Mouse (Mus musculus): ENCODE data around the gene Zfp423. TPM values are rescaled to one million over a fixed set of nuclear protein-coding genes. Genes with fewer than 3 reads are reported as not detected.

The Zfp423 gene
- polyA plus RNA-seq, 1 experiment from 2014 or later, result 18.5 TPM

DNA sequence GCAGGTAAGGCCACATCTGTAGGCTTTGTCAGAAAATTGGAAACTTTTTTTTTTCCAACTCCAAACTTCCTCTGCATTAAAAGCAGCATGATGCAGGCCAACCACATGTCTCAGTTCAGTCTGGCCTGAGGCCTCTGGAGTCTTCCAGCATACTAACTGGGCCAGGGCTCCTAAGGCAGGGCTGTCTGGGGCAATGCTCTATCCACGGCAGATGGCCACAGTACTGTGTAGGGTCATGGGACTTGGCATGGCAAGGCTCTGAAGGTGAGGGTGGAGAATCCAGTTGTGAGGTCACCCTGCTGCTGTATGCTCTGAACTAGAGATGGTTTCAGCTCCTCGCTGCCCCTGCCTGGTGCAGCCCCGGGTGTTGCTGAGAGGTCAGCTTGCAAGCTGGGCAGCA, 289.2 kb downstream of the Zfp423 start:
- H3K4me2 ChIP-seq, result no peak overlapping the region
- H3K27me3 ChIP-seq (replicated peaks), result no peaks in the 10 kb centered on the region
- no peaks in the 10 kb centered on the region for H3K9me3 ChIP-seq (replicated peaks)
- no peak overlapping the region for H3K4me3 ChIP-seq (replicated peaks)
- 88% methylated on average over 3 of the region's 3 CpGs for WGBS
- H3K4me1 ChIP-seq, result peaks cover 44% of the 10 kb centered on the region
- no peak overlapping the region for H3K27ac ChIP-seq (replicated peaks)
- H3K36me3 ChIP-seq, result no peaks in the 10 kb centered on the region
- no peak for ATAC-seq (ENCODE audit: low FRiP score)
- no peak overlapping the region for H3K9ac ChIP-seq (replicated peaks)

DNA sequence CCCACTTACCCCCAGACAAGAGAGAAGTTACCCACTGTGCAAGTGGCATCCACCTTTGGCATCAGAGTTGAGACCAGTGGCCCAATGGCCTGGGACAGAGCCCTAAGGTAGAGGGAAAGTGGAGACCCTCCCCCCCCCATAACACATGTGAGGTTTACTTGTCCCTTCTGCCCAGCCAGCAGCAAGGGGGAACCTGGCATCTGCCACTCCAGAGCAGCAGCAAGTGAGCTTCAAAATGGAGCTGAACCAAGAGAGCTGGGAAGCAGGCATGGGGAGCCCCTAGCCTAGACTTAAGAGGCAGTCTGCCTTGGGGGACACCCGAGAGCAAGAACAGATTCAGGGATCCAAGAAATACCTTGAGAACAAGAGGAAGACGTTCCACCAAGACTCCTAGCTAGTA, 290.7 kb downstream of the Zfp423 start:
- H3K27ac ChIP-seq (replicated peaks), result peak overlapping the region; percentile 68; the same call in 1 of the 2 replicates
- H3K27me3 ChIP-seq (replicated peaks), result no peaks in the 10 kb centered on the region
- 77% methylated on average over 2 of the region's 2 CpGs for WGBS
- ATAC-seq (ENCODE audit: low FRiP score), result no peak
- no peak overlapping the region for H3K9ac ChIP-seq (replicated peaks)
- H3K36me3 ChIP-seq, result no peaks in the 10 kb centered on the region
- H3K4me3 ChIP-seq (replicated peaks), result no peak overlapping the region
- peaks cover 39% of the 10 kb centered on the region for H3K4me1 ChIP-seq
- no peaks in the 10 kb centered on the region for H3K9me3 ChIP-seq (replicated peaks)
- H3K4me2 ChIP-seq, result no peak overlapping the region

DNA sequence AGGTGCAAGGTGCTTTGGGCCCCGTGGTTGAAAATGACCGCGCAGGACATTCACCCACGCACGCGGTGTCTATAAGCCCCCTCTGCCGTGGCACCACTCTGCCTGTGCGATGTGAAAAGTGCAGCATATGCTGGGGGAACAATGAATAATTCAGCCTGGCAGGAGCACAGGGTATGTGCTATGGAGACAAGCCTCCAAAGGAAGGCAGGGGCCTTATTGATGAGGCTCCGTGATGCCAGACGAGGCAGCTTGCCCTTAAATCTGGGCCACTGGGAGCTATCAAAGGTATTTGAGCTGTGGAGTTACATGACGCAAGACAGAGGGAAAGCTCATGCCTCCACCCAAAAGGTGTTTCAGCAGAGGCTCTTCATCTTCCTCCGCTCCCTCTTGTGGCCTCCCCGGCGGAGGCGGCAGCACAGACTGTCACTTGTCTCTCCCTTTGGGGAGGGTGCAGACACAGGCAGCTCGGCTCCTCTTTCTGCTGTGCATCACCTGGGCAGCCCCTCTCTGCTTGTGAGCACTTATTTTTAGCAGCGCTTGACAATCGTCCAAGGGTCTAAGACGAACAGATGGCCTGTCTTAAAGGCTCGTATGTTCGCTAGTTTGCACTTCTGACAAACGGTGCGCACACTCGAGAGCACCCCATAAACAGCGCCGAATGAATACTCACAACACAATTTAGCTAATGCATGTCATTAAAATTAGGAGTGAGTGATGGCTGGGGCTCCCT, 291.3 kb downstream of the Zfp423 start:
- Histone ChIP-seq H3K9me3 (replicated peaks) (no peaks in the 10 kb centered on the region), H3K4me2 (peak overlapping the region; percentile 7; the same call in 1 of the 2 replicates), H3K4me3 (replicated peaks) (no peak overlapping the region), H3K27ac (replicated peaks) (peak overlapping the region; percentile 68), H3K4me1 (peaks cover 46% of the 10 kb centered on the region), H3K36me3 (no peaks in the 10 kb centered on the region), H3K9ac (replicated peaks) (no peak overlapping the region), H3K27me3 (replicated peaks) (no peaks in the 10 kb centered on the region)
- ATAC-seq (ENCODE audit: low FRiP score), result 0 out of 2 replicates have a peak, but pooled peaks have one; percentile 7
- WGBS, result 33% methylated on average over 26 of the region's 26 CpGs

DNA sequence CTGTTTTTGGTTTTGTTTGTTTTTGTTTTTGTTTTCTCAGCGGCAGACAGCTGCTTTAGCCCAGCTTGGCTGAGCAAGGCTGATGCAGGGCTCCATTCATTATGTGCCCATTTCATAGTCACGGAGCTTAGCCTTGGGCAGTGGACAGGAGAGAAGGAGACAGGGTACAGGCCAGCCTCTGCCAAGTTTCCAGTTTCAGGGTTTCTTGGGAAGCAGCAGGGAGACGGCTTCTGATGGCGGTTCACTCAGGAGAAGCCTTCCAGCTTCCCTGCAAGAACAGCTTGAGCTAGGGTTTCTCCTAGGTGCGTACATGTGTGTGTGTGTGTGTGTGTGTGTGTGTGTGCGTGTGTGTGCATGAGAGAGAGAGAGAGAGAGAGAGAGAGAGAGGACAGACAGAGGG, 292.1 kb downstream of the Zfp423 start:
- no peaks in the 10 kb centered on the region for H3K9me3 ChIP-seq (replicated peaks)
- H3K4me3 ChIP-seq (replicated peaks), result no peak overlapping the region
- no peak for ATAC-seq (ENCODE audit: low FRiP score)
- no peaks in the 10 kb centered on the region for H3K36me3 ChIP-seq
- no peaks in the 10 kb centered on the region for H3K27me3 ChIP-seq (replicated peaks)
- H3K4me1 ChIP-seq, result peaks cover 53% of the 10 kb centered on the region
- H3K4me2 ChIP-seq, result no peak overlapping the region
- 69% methylated on average over 6 of the region's 6 CpGs for WGBS
- H3K27ac ChIP-seq (replicated peaks), result peak overlapping the region; percentile 68
- H3K9ac ChIP-seq (replicated peaks), result no peak overlapping the region

DNA sequence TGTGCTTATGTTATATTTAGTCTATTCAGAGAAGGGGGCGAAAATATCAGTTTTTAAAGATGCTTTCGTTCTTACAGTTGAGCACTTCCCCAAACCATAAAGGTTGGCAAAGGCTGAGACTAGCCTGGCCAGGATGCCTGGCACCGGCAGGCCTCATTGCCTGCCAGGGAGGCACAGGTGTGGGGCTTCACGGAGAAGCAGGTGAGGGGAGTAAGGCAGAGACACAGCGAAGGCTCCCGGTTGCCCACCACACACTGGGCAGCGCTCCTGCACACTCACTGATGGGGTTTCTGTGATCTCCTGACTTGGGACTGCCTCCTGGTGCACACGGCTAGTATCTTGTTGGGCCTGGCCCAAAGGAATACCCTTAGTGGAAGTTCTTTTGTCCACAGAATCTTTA, 294.1 kb downstream of the Zfp423 start:
- H3K36me3 ChIP-seq, result no peaks in the 10 kb centered on the region
- H3K27me3 ChIP-seq (replicated peaks), result no peaks in the 10 kb centered on the region
- H3K4me3 ChIP-seq (replicated peaks), result no peak overlapping the region
- peaks cover 58% of the 10 kb centered on the region for H3K4me1 ChIP-seq
- WGBS, result 89% methylated on average over 8 of the region's 8 CpGs
- H3K27ac ChIP-seq (replicated peaks), result no peak overlapping the region
- no peaks in the 10 kb centered on the region for H3K9me3 ChIP-seq (replicated peaks)
- no peak overlapping the region for H3K4me2 ChIP-seq
- no peak overlapping the region for H3K9ac ChIP-seq (replicated peaks)
- no peak for ATAC-seq (ENCODE audit: low FRiP score)

DNA sequence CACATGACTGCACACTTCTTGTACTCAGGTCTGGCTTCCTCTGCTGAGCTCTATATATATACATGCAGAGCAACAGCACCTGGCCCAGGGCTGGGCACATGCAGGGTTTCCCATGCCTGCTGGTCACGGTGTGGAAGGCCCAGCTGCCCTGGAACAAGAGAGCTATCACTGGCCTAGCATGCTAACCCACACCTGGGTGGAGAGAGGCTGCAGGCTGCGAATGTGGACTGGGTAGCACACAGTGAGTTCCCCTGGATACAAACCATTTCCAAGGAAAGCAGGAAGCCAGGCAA, 295.2 kb downstream of the Zfp423 start:
- ATAC-seq (ENCODE audit: low FRiP score), result no peak
- Histone ChIP-seq H3K4me2 (no peak overlapping the region), H3K9ac (replicated peaks) (no peak overlapping the region), H3K4me1 (peaks cover 67% of the 10 kb centered on the region), H3K9me3 (replicated peaks) (no peaks in the 10 kb centered on the region), H3K27ac (replicated peaks) (peak overlapping the region; percentile 33), H3K4me3 (replicated peaks) (no peak overlapping the region), H3K36me3 (no peaks in the 10 kb centered on the region), H3K27me3 (replicated peaks) (no peaks in the 10 kb centered on the region)
- WGBS, result 88% methylated on average over 2 of the region's 2 CpGs

DNA sequence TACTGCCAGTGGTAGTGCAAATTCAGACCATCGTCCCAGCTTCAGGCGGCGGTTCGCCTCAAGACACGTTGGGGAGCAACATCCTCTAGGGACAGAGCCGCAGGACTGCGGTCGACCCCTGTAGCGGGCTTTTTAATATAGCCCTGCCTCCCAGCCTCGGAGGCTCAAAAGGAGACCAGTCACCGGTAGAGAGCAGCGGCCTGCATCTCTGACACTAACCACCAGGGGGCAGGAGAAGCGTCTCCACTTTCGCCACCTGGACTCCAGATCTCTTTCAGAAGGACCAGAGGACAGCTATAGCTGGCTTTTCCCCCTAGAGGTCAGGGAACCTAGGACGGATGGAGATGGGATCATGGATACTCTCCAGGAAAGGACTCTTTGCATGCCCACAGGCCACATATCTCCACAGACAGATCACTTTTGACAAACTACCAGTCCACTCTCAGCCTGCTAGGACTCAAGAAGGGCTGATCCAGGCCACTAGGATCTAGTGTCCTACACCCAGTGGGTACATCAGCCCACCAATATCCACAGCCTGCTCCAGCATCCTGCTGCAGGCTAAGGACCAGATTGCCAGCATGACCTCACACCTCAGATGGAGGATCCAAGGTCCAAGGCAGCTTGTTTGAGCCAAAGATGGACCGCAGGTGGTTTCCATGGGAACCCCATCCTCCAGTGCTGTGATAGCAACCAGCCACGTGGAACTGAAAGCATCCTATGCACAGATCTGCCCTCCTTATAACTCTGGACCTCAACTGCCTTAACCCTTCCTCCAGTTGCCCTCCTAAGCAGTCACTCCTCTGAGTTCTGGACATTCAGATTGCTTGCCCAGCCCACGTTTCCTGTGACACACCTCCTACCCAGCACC, 295.8 kb downstream of the Zfp423 start:
- H3K4me2 ChIP-seq, result peak overlapping the region; percentile 58
- H3K36me3 ChIP-seq, result no peaks in the 10 kb centered on the region
- no peaks in the 10 kb centered on the region for H3K9me3 ChIP-seq (replicated peaks)
- WGBS, result 13% methylated on average over 18 of the region's 18 CpGs
- peak; percentile 33; the same call in 1 of the 2 replicates for ATAC-seq (ENCODE audit: low FRiP score)
- peak overlapping the region; percentile 43 for H3K9ac ChIP-seq (replicated peaks)
- H3K27ac ChIP-seq (replicated peaks), result peak overlapping the region; percentile 75
- H3K4me1 ChIP-seq, result peaks cover 62% of the 10 kb centered on the region
- H3K4me3 ChIP-seq (replicated peaks), result peak overlapping the region; percentile 24
- H3K27me3 ChIP-seq (replicated peaks), result no peaks in the 10 kb centered on the region; the same call in 1 of the 2 replicates

DNA sequence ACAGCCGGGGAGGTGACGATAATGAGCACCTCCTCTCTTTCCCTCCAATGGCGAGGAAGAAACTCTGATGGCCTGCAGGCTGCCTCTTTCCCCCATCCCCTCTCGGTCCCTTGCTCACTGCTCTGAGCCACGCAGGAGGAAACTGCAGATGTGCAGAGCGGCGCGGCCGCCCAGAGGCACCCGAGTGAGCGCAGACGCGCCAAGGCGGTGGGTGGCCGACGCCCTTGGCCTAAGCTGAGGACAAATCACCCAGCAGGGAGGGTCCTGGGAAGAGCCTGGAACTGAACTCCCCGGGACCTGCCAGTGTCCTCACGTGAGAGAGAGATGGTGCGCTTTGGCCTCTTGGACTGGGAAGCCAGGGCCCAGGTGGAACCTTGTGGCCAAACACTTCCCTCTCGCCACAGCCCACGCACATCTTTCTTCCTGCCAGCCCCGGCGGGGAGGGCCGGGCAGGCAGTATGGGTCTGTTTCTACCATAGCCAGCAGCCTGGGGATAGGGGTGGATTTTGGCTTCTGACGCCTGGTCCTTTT, 296.5 kb downstream of the Zfp423 start:
- Histone ChIP-seq H3K9me3 (replicated peaks) (no peaks in the 10 kb centered on the region), H3K4me2 (peak overlapping the region; percentile 58), H3K4me1 (peaks cover 55% of the 10 kb centered on the region), H3K9ac (replicated peaks) (peak overlapping the region; percentile 43), H3K4me3 (replicated peaks) (peak overlapping the region; percentile 24), H3K36me3 (no peaks in the 10 kb centered on the region), H3K27ac (replicated peaks) (peak overlapping the region; percentile 75), H3K27me3 (replicated peaks) (no peaks in the 10 kb centered on the region; the same call in 1 of the 2 replicates)
- WGBS, result 2% methylated on average over 25 of the region's 25 CpGs
- ATAC-seq (ENCODE audit: low FRiP score), result peak; percentile 20

DNA sequence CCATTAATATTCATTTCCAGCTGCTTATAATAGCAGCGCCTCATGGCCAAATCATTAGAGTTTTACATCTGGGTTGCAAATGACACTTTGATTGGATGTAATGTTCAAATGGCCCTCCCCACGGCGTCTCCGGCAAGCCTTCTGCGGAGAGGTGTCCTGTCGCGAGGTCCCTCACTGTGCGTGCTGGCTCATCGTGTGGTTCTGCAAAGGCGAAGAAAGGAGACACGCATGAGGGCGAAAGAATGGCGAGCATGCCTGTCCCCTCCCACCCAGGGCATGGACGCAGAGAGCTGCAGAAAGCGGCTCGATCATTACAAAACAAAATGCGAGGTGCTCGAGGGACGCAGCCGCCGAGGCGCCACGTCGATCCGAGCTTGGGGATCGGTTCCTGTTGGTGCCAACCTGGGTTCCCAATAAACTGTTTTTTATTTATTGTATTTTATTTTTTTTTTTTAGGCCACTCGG, 297.1 kb downstream of the Zfp423 start:
- 5% methylated on average over 27 of the region's 27 CpGs for whole genome bisulfite sequencing
- Histone ChIP-seq H3K27me3 (replicated peaks) (no peaks in the 10 kb centered on the region; the same call in 1 of the 2 replicates), H3K4me1 (peaks cover 50% of the 10 kb centered on the region), H3K27ac (replicated peaks) (peak overlapping the region; percentile 75), H3K36me3 (no peaks in the 10 kb centered on the region), H3K4me2 (peak overlapping the region; percentile 58), H3K9ac (replicated peaks) (no peak overlapping the region; the same call in 1 of the 2 replicates), H3K9me3 (replicated peaks) (no peaks in the 10 kb centered on the region), H3K4me3 (replicated peaks) (peak overlapping the region; percentile 24)
- ATAC-seq (ENCODE audit: low FRiP score), result no peak

DNA sequence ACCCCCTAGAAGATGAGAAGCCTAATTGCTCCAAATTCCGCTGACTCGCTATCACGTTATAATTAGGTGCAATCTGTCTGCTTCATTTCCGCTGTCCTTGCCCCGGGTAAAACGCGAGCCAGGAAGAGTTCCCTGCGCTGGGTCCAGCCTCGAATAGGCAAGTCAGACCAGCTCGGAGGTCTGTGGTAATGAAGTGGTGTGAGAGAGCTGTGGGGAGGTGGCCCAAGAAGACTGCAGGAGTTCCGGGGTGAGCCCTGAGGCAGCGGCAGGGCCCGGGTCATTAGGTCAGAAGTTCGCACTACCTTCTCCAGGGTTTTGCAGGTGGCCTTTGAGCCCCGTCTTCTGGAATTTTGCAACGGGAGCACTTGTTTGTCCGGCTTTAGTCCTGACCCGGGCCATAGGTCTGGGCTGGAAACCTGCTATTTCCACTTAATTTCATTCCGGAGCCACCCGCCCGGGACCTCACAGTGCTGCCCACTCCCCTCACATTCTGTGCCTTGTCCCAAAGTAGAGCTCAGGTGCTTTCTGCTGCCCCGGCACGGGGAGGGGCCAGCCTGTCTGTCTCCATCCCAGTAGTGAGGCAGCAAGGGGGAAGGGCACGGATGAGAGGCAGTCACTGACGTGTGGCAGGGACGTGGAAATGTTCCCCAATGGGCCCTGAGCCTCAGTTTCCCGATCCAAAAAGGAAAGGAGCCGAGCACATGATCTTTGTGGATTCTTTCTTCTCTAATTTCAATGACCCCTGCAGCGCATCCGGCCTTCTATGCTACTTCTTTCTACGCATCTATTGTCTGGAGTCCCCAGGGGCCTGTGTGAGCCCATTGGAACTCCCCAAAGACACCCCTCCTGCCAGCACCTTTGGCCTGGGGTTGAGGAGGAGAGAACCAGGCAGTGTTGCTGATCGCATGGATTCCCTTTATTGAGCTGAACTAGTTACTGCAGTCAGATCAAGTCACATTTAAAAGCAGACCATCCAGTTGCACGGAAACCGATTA, 298.2 kb downstream of the Zfp423 start:
- H3K9ac ChIP-seq (replicated peaks), result 0 out of 2 replicates have a peak overlapping the region, but pooled peaks have one; percentile 17
- peaks cover 53% of the 10 kb centered on the region for H3K4me1 ChIP-seq
- no peaks in the 10 kb centered on the region for H3K36me3 ChIP-seq
- H3K27me3 ChIP-seq (replicated peaks), result no peaks in the 10 kb centered on the region; the same call in 1 of the 2 replicates
- 12% methylated on average over 34 of the region's 34 CpGs for whole genome bisulfite sequencing
- ATAC-seq (ENCODE audit: low FRiP score), result no peak
- peak overlapping the region; percentile 57 for H3K4me2 ChIP-seq
- H3K9me3 ChIP-seq (replicated peaks), result no peaks in the 10 kb centered on the region
- H3K4me3 ChIP-seq (replicated peaks), result 0 out of 2 replicates have a peak overlapping the region, but pooled peaks have one; percentile 2
- peak overlapping the region; percentile 48 for H3K27ac ChIP-seq (replicated peaks)

Measured in neural tube, embryonic 15.5 days (tissue).